Mouse (Mus musculus) skeletal muscle tissue, adult 2 months (tissue): ENCODE measurements around the gene Erfe.

Experiments used
- DNase-seq: peaks from one replicate; pipeline ENCODE4 v3.0.0-alpha.2; 2012; ENCODE audit warnings: low read depth, low spot score

The Erfe gene

DNA sequence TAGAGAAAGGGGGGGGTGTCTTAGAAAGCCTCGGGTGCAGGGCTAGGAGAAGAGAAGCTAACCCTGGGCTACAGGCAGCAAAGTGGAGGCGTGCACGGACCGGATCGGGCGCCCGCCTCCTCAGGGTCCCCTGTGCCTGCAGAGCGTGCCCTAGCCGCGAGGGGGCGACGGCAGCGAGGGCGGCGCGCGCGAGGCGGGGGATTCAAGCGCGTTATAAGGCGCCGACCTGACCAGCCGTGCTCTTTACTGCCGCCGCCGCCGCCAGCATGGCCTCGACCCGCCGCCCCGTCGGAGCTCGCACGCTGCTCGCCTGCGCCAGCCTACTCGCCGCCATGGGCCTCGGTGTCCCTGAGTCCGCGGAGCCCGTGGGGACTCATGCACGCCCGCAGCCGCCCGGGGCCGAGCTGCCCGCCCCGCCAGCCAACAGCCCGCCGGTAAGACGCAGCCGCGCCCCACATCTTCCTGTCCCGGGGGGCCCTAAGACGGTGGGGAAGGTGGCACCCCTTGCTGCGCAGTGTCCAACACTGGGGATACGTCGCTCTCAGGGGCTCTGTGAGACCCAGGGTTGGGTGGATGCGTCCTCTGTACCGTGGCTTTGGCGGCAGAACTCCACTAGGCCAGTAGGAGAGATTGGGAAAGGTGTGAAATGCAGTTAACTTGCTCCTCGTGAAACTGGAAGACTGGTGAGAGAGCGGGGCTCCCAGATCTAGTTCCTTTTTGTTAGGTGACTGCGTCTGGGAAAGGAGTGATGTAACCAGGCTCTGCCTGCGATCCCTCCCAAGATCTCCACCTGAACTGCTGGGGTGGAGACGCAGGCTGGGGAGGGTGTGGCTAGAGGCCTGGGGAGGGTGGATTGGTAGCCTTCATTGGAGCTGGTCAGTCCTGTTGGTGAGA lies at the start of gene Erfe:
Gene Erfe (plus strand): TSS at position 216 of the 894 bp plus-strand sequence.
- no peak for DNase-seq

DNA sequence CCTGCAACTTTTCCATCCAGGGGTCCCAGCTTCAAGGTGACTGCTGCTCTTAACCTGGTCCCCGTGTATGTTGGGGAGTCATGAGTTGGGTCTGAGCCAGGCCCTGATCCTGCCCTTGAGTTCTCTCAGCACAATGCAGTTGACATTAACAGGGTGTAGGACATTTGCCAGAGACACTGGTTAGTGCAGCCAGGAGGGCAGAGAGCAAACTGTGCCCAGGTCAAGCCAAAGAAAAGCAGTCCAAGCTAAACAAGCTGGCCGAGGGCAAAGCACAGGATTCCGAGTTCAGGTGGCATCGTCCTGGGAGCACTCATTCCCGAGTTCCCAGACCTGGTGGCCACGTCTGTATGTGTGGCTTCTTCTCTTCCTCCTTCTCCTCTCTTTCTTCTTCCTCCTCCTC lies 48.6 kb upstream of the Erfe start:
- no peak for DNase-seq

DNA sequence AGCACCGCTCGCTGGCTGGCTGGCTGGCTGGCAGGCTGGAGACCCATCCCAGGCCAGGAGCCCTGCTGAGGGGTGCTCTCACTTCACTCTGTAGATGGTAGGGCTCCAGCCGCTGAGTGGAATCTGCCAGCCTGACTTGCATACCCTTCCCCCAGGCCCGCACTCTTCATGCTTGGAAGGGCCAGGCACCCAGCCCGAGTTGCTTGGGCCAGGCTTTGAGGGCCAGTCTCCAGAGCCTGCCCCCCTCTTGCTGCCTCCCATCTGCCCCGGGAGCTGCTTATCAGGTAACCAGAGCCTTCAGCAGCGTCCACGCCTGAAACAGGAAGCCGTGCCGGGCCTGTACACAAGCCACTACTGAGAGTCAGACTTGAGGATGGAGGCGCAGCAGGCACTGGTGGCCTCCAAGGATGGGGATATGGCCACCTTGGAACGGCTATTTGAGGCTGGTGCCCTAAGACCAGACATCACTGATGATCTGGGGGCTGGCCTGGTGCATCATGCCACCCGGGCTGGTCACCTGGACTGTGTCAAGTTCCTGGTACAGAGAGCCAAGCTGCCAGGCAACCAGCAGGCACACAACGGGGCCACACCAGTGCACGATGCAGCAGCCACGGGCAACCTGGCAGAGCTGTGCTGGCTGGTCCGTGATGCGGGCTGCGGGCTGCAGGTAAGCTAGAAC lies 44.3 kb upstream of the Erfe start, which contains the start of gene Espnl:
Gene Espnl (plus strand): TSS at position 316 of the 679 bp plus-strand sequence.
- no peak for DNase-seq

DNA sequence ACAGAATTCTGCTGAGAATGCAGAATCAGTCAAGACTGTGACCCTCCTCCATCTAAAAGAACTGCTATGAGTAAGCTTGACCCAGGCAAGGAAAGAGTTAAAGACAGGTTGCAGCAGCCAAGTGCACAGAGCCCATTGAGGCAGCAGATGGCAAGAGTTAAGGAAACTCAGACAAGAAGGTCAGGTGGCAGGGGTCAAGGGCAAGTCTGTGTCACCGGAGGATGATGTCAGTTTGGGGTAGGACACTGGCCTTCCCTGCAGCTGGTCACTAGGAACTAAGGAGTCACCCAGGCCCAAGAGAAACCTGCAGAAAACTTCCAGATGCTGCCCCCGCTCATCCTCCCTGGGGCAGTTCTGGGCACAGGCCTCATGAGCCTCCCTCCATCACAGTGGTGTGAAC lies 41.6 kb upstream of the Erfe start:
- DNase-seq: no peak

DNA sequence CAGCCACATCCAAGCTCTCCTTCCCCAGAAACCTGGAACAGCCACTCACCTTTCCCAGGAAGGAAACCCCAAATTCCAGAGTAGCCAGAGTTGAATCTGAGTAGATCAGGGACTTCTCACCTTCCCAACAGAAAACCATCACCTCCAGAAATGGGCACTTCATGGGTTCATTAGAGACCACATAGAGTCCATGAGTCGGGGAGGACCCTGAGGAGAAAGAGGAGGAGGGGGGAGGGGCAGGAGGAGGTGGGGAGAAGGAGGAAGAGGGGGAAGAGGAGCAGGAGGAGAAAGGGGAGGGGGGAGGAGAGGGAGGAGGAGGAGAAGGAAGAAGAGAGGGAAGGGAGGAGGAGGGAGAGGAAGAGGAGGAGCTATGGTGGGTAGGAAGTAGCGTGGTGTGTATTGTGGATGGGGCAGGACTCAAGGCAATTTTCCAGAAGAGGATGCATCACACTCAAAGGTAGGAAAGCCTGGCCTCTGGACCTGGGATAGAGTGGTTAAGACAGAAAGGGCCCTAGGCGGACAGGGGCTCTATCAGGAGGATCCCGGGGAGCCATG lies 40.7 kb upstream of the Erfe start:
- no peak for DNase-seq

DNA sequence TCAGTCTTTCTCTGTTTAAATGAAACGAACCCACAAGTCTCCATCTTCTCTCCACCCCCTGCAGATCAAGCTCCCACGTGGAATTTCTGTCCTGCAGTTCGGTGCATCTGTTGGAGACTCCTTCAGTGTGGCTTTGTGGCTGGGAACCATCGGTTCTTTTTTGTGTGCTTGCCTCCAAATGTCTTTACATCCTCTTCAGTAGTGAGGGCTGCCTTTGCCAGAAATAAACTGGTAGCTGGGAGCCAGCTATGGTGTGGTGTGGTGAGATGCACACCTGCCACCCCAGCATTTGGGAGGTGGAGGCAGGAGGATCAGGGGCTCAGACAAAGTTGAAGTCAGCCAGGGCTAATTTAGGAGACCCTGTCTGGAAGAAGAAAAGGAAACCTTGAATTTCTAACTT lies 34.1 kb upstream of the Erfe start:
- no peak for DNase-seq

DNA sequence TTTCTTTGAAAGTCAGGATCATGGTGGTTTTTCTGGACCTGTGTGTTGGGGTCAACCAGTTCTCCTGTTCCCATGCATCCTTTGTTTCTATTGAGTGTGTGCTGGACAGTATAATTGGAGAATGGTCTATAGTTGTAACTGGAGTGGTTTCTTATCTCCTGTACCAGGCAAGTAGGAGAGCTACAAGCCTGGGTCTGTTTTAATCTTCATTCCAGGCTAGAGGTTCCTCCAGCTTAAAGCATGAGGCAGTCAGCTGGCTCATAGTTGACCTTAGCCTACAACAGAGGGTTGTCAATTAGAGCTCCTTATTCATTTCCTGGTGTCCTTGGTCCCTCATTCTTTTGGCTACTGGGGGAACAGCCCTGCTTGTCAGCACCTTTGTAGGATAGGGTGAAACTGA lies 32.6 kb upstream of the Erfe start:
- DNase-seq: no peak

DNA sequence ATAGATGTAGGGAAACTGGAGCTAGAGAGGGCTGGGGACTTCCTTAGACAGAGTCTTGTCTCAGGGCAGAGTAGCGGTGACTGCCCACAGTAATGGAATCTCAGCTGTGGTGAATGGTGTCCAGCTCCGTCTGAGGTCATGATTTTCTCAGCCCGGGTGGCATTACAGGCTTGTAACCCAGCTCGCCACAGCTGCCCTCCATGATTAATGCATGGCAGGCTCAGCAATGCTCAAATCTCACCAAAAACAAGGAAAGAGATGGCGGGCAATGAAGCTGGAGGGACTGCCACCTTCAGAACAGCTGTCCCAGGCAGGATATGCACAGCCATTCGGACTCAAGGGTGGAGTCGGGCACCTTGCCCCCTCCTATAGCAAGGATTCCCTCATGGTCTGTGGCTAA lies 28.9 kb upstream of the Erfe start:
- DNase-seq: no peak

DNA sequence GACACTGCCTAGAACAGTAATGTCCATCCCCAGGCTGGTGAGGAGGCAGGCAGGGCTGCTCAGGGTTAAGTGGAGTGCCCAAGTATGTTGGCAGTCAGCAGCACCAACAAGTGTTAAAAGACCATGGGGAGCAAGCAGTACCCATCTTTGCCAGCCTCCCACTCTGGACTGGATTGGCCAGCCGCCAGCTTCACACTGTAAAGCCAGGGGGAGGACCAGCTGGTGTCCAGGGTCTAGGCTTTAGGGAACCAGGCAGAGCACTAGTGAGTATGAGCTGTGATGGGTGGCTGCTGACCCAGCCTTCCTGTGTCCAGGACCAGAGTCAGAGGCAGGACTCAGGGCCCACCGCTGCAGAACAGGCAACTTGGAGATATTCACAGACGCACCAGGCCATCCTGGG lies 22.2 kb upstream of the Erfe start:
- no peak for DNase-seq

DNA sequence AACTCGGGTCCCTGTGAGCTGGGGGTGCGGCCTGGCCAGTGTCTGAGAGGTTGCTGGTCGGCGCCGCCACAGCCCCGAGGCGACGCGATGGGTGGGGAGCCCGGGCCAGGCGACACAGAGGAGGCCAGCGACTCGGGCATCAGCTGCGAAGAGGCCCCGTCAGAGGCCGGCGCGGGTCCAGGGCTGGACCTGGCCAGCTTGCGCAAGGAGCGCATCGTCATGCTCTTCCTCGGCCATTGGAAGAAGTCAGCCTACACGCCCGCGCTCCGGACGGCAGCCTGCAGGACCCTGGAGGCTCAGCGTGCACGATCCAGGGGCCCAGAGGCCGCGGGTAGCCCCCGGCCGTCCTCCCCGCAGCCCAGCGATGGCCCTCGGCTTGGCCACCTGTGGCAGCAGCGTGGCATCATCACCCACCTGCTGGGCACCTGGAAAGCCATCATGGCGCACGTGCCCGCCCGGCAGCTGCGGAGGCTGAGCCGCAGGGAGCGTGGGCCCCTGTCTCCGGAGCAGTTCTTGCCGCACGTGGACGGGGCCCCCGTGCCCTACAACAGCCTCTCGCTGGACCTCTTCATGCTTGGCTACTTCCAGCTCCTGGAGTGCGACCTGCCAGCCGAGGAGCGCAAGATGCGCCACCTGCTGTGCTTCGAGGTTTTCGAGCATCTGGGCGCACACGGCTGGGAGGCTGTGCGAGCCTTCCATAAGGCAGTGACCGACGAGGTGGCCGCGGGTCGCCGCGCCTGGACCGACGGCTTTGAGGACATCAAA lies 21.1 kb upstream of the Erfe start:
- DNase-seq: no peak

DNA sequence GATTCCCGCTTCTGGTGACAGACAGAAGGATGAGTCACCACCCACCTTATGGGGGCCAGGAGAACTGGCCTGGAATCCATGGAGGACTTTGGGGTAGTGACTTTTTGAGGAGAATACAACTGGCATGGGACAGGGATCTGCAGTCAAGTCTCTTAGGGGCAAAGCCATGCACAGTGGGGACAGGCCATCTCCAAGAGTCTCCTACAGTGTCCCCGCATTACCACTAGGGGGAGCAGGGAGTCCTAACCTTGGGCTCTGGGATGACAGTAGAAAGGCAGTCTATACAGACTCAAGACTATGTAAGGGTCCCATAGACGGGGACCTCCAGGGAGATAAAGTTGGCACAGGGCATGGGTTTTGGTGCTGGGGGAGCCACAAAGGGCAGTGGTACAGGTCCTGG lies 19.3 kb upstream of the Erfe start:
- peak; percentile 63 for DNase-seq

DNA sequence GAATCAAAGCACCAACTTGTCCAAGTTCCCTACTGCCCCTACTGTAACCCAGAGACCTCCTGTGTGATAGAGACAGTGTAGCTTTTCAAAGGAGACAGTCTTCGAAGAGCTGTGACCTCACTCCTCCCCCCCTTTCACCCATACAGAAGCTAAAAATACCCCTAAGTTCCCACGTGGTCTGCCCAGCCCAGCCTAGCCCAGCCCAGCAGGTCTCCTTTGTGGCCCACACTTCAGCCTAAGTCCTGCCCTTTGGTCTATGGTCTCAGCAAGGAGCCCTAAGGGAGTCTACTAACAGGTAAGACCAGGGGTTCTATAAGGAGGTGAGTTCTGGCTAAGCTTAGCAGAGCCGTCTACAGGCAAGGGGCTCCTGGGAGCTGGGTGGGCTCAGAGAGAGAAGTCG lies 15.4 kb upstream of the Erfe start, which contains the start of gene Klhl30:
Gene Klhl30 (plus strand): TSS at position 176 of the 400 bp plus-strand sequence.
- DNase-seq: peak; percentile 68

DNA sequence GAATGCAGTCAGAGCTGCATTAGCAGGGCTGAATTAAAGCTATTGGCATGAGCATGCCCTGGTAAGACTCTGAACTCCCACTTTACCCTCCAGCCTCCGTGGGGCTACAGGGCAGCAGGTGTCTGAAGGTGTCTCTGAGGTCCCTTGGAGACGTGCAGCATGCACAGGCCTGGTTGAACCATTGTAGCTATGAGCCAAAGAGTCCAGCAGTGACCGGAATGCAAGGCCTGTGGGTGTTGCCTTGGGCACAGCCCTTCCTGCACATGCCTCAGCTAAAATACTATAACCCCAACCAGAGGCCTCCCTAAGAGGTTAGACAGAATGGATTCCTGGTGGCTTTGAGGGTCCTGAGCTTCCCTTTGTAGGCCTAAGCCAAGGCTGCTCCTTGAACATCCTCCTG lies 15.0 kb upstream of the Erfe start:
- DNase-seq: no peak

DNA sequence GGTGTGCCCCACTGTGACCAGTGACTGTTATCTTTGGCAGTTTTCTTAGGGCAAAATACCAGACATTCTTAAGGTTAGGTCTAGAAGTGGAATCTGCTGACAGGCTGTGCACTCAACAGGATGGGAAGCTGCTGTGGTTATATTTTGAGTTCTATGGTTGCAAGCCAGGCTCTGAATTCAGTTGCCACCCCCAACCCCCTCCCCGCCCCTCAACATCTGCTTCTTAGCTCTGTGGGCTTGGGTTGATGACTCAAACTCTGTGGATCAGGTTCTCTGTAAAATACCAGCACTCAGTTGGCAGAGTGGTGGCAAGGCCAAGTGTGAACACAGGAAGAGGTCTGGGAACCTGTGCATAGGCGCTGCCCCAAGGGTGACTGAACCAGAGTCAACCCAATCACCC lies 14.0 kb upstream of the Erfe start:
- DNase-seq: no peak

DNA sequence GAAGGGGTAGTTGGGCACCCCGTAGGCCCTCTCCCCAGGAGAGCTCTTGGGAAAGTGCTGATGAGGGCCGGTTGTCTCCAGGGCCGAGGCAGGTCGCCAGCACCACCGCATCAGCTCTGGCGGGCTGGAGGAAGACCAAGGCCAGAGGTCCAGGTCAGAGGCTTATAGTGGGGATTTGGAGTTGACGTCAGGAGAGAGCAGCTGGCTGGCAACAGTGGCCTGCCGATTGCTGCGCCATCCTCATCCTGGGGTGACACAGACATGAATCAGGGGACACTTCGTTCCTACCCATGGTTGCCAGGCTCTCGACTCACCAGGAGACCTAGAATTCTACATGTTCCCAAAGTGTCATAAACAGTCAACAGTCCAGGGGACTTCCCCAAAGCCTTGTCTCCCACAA lies 10.1 kb upstream of the Erfe start:
- peak; percentile 52 for DNase-seq

DNA sequence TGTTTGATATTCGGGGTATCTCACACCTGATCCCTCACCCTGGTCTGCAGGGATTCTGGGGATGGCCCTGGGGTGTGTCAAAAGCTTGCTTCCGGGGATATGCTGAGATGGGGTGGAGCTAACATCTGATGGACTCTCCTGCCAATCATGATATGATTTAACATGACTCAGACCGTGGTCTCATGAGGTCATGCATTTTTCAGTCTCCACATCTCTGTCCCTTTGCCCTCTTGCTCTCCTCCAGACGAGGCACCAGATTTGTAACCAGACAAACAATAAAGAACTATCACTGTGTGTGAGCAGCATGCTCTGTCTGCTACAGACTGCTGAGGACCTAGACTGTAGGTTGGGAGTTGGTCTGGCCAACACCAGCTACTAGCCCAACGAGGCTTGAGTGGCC lies 4.1 kb upstream of the Erfe start:
- DNase-seq: no peak

DNA sequence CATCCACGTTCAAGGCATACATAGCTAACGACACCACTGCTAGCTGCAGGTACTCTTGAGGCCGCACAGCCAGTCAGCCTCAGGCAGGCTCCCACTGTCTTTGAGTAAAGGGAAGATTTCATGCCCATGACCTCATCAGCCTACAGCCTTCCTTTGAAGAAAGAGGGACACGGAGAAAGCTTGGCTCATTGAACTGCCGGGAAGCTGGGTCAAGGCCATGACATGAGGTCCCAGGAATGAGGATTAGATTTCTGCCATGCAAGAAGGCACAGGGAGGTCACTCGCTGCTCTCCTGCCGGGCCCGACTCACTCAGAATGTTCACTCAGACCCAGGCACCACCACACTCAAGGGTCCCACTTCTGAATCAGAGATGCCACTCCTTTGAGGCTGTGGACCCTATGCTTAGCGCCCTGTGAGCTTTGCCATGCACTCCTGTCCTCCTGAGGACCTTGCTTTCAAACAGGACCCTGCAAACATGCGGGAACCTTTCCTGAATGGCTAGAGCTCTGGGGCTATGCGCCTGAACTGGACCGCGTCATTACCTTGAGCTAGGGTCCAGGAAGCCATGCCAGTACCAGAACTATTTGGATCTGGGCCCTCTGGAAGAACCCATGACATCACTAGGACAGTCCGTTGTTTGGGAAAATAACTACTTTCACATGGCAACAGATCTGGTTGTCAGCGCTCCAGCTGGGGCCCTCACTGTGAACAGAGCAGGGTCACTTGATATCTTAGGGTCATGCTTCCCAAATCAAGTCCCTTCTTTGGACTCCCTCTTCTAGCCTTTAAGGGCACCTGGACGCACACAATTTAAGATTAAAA lies 1.2 kb upstream of the Erfe start:
- peak; percentile 66 for DNase-seq

DNA sequence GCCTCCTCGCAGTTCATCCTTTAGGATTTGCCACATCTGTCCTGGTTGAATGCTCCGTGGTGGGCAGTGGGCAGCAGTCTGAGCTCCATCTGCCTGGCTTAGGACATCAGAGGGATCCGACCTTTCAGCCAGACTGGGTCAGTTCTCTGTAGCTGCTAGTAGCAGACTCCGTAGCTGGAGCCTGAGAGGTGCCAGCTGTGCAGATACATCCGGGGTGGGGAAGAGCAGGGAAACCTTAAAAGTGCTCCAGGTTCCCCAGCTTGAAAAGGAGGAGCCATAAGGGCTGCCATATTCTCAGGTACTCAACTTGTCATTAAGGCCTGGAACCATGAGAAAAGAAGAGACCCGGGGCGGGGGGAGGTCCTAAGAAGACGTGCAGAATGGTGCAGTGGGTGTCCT lies 415 bp upstream of the Erfe start:
- no peak for DNase-seq

DNA sequence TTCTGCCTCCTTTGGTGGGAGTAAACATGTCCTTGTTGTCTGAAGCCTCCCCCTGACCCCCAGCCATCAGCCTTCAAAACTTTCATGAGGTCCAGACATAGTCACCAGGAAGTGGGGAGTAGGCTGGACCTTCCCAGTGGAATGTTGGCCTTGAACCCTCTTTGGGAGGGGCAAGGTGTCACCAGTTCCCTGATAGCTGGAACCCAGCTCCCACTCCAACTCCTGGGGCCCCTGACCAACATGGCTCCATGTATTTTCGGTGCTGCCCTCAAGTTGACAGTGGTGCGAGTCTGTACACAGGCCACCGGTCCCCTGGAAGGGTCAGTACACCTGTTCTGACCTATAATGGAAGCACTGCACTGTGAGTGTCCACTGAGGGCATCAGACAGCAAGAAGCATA lies 1.1 kb downstream of the Erfe start:
- no peak for DNase-seq

DNA sequence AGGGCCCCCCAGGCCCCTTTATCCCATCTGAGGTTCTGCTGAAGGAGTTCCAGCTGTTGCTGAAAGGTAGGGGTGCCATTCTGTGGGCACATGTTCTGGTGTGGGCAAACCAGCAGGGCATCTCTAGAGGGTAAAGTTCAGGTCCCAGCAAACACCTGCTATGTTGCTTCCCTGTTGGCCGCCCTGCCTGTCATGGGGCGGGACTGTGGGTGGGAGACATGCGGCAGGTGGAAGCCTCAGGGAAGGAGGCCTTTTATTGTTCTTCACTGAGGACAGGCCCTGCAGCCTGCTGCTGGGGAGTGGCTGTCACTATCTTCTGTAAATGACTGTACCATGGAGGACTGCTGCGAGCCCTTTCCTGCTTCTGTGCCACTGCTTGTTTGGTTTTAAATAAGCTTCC lies 3.2 kb downstream of the Erfe start:
- DNase-seq: no peak

DNA sequence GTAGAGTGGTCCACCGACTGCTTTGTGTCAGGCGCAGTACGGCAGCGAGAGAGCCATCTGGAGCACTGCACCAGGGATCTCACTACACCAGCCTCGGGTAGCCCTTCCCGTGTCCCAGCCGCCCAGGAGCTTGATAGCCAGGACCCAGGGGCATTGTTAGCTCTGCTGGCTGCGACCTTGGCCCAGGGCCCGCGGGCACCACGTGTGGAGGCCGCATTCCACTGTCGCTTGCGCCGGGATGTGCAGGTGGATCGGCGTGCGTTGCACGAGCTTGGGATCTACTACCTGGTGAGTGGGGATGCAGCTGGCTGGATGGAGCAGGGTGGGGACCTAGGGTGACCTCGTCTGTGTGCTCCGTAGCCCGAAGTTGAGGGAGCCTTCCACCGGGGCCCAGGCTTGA lies 3.8 kb downstream of the Erfe start:
- no peak for DNase-seq
